Mouse (Mus musculus) stomach, embryonic 15.5 days (tissue): ENCODE results near the gene Basp1. TPM values are rescaled to one million over a fixed set of nuclear protein-coding genes. Genes with fewer than 3 reads are reported as not detected.
A peak's percentile ranks its signal among the peaks of the same experiment; 100 is the strongest.

Experiments
- ATAC-seq: fragments of 200-750 bp; cut with Nextera tagmentation; 2 replicates; pipeline ENCODE4 v1.8.0; 2017; ENCODE audit warnings: low read depth, moderate number of reproducible peaks, moderate TSS enrichment; ENCODE audit not compliant: insufficient read depth, low FRiP score
- H3K27ac ChIP-seq: fragments of 300-500 bp; sonication (generic); 2 replicates; pipeline ENCODE4 v1.5.1; 2015; ENCODE audit warnings: mild to moderate bottlenecking, inconsistent platforms
- H3K27me3 ChIP-seq: fragments of 300-500 bp; sonication (generic); replicated peaks from 2 replicates; pipeline ENCODE4 v1.6.1; 2015; ENCODE audit warnings: inconsistent platforms
- H3K36me3 ChIP-seq: fragments of 300-500 bp; sonication (generic); 2 replicates; pipeline ENCODE4 v1.6.1; 2015; ENCODE audit warnings: inconsistent platforms
- H3K4me1 ChIP-seq: fragments of 300-500 bp; sonication (generic); 2 replicates; pipeline ENCODE4 v1.6.1; 2015; ENCODE audit warnings: inconsistent platforms
- H3K4me2 ChIP-seq: fragments of 300-500 bp; sonication (generic); 2 replicates; pipeline ENCODE4 v1.6.1; 2015; ENCODE audit warnings: mild to moderate bottlenecking, inconsistent platforms
- H3K4me3 ChIP-seq: fragments of 300-500 bp; sonication (generic); replicated peaks from 2 replicates; pipeline ENCODE4 v1.5.1; 2015; ENCODE audit warnings: inconsistent platforms
- H3K9ac ChIP-seq: fragments of 300-500 bp; sonication (generic); 2 replicates; pipeline ENCODE4 v1.6.1; 2015; ENCODE audit warnings: inconsistent platforms
- H3K9me3 ChIP-seq: fragments of 300-500 bp; sonication (generic); 2 replicates; pipeline ENCODE4 v1.6.1; 2016; ENCODE audit warnings: inconsistent platforms
- WGBS: fragments of 180-500 bp; shearing (Covaris S2); methylation state at CpG from one replicate; pipeline ENCODE4 v1.1.7; 2015; 5-methylcytosine and 5-hydroxymethylcytosine counted together
- polyA plus RNA-seq: library from polyadenylated mRNA; unstranded; fragments of >200 nt; fragmentation: Nextera tagmentation; extraction: Ambion mirVana; gene quantifications from 2 replicates; pipeline ENCODE4 v1.2.1, GENCODE M21; 2015

Gene Basp1
- polyA plus RNA-seq, 1 experiment from 2014 or later: 43.4 TPM

GRCm38 (mm10) chr15:25358680-25359097, 54.9 kb downstream of the Basp1 start:
- no peak for ATAC-seq
- Histone ChIP-seq H3K4me2 (0 out of 2 replicates have a peak overlapping the region, but pooled peaks have one; percentile 16), H3K9me3 (no peaks in the 10 kb centered on the region), H3K4me1 (no peaks in the 10 kb centered on the region), H3K4me3 (no peak overlapping the region), H3K27me3 (no peaks in the 10 kb centered on the region), H3K27ac (no peak overlapping the region), H3K36me3 (no peaks in the 10 kb centered on the region), H3K9ac (no peak overlapping the region)
- 55% methylated on average over 14 of the region's 14 CpGs for WGBS

GRCm38 (mm10) chr15:25355339-25355738, 58.2 kb downstream of the Basp1 start:
- H3K4me1 ChIP-seq: no peaks in the 10 kb centered on the region
- no peak overlapping the region for H3K4me2 ChIP-seq
- no peak overlapping the region for H3K4me3 ChIP-seq
- no peak for ATAC-seq
- no peaks in the 10 kb centered on the region for H3K9me3 ChIP-seq
- no peaks in the 10 kb centered on the region for H3K36me3 ChIP-seq
- no peaks in the 10 kb centered on the region for H3K27me3 ChIP-seq
- no peak overlapping the region for H3K27ac ChIP-seq
- WGBS: 77% methylated on average over 5 of the region's 5 CpGs
- H3K9ac ChIP-seq: no peak overlapping the region

- WGBS: 66% methylated on average over 6 of the region's 6 CpGs
- Histone ChIP-seq H3K4me3 (no peak overlapping the region), H3K36me3 (no peaks in the 10 kb centered on the region), H3K9me3 (no peaks in the 10 kb centered on the region), H3K27ac (no peak overlapping the region), H3K4me1 (no peaks in the 10 kb centered on the region), H3K4me2 (no peak overlapping the region), H3K27me3 (no peaks in the 10 kb centered on the region), H3K9ac (no peak overlapping the region)
- ATAC-seq: no peak
Observed at GRCm38 (mm10) chr15:25354738-25355137, 58.8 kb downstream of the Basp1 start.

- no peaks in the 10 kb centered on the region for H3K4me1 ChIP-seq
- H3K4me3 ChIP-seq: no peak overlapping the region
- H3K36me3 ChIP-seq: no peaks in the 10 kb centered on the region
- no peak overlapping the region for H3K4me2 ChIP-seq
- 60% methylated on average over 6 of the region's 6 CpGs for WGBS
- no peaks in the 10 kb centered on the region for H3K9me3 ChIP-seq
- ATAC-seq: no peak
- no peaks in the 10 kb centered on the region for H3K27me3 ChIP-seq
- no peak overlapping the region for H3K27ac ChIP-seq
- H3K9ac ChIP-seq: no peak overlapping the region
Observed at GRCm38 (mm10) chr15:25353498-25353897, 60.1 kb downstream of the Basp1 start.

GRCm38 (mm10) chr15:25343263-25343662, 70.3 kb downstream of the Basp1 start:
- Histone ChIP-seq H3K36me3 (no peaks in the 10 kb centered on the region), H3K9ac (no peak overlapping the region), H3K27me3 (no peaks in the 10 kb centered on the region), H3K4me3 (no peak overlapping the region), H3K4me1 (no peaks in the 10 kb centered on the region), H3K4me2 (no peak overlapping the region), H3K9me3 (no peaks in the 10 kb centered on the region), H3K27ac (no peak overlapping the region)
- WGBS: 58% methylated on average over 6 of the region's 6 CpGs
- ATAC-seq: no peak

- Histone ChIP-seq H3K27me3 (no peaks in the 10 kb centered on the region), H3K4me3 (no peak overlapping the region), H3K4me1 (no peaks in the 10 kb centered on the region), H3K9me3 (no peaks in the 10 kb centered on the region), H3K27ac (no peak overlapping the region), H3K9ac (no peak overlapping the region), H3K4me2 (no peak overlapping the region), H3K36me3 (no peaks in the 10 kb centered on the region)
- 87% methylated on average over 11 of the region's 11 CpGs for WGBS
- ATAC-seq: no peak
Observed at GRCm38 (mm10) chr15:25335277-25335676, 78.3 kb downstream of the Basp1 start.

- Histone ChIP-seq H3K9ac (no peak overlapping the region), H3K4me2 (no peak overlapping the region), H3K9me3 (no peaks in the 10 kb centered on the region), H3K27me3 (no peaks in the 10 kb centered on the region), H3K27ac (no peak overlapping the region), H3K4me3 (no peak overlapping the region), H3K36me3 (no peaks in the 10 kb centered on the region), H3K4me1 (no peaks in the 10 kb centered on the region)
- no peak for ATAC-seq
- 64% methylated on average over 16 of the region's 16 CpGs for WGBS
Observed at GRCm38 (mm10) chr15:25331877-25332445, 81.6 kb downstream of the Basp1 start.

GRCm38 (mm10) chr15:25330946-25331345, 82.6 kb downstream of the Basp1 start:
- no peaks in the 10 kb centered on the region for H3K9me3 ChIP-seq
- H3K36me3 ChIP-seq: no peaks in the 10 kb centered on the region
- H3K4me1 ChIP-seq: no peaks in the 10 kb centered on the region
- WGBS: 60% methylated on average over 4 of the region's 4 CpGs
- H3K27ac ChIP-seq: no peak overlapping the region
- H3K9ac ChIP-seq: no peak overlapping the region
- no peak overlapping the region for H3K4me3 ChIP-seq
- no peak for ATAC-seq
- H3K27me3 ChIP-seq: no peaks in the 10 kb centered on the region
- H3K4me2 ChIP-seq: no peak overlapping the region

- H3K27me3 ChIP-seq: no peaks in the 10 kb centered on the region
- H3K36me3 ChIP-seq: no peaks in the 10 kb centered on the region
- no peak for ATAC-seq
- no peak overlapping the region for H3K4me2 ChIP-seq
- no peak overlapping the region for H3K4me3 ChIP-seq
- WGBS: 57% methylated on average over 2 of the region's 2 CpGs
- no peak overlapping the region for H3K27ac ChIP-seq
- H3K9me3 ChIP-seq: no peaks in the 10 kb centered on the region
- H3K4me1 ChIP-seq: no peaks in the 10 kb centered on the region
- H3K9ac ChIP-seq: no peak overlapping the region
Observed at GRCm38 (mm10) chr15:25322601-25323000, 91.0 kb downstream of the Basp1 start.

- Histone ChIP-seq H3K36me3 (no peaks in the 10 kb centered on the region), H3K4me1 (no peaks in the 10 kb centered on the region), H3K9me3 (no peaks in the 10 kb centered on the region), H3K4me2 (no peak overlapping the region), H3K4me3 (no peak overlapping the region), H3K9ac (no peak overlapping the region), H3K27me3 (no peaks in the 10 kb centered on the region), H3K27ac (no peak overlapping the region)
- no peak for ATAC-seq
- 92% methylated on average over 3 of the region's 3 CpGs for WGBS
Observed at GRCm38 (mm10) chr15:25322111-25322510, 91.5 kb downstream of the Basp1 start.

- Histone ChIP-seq H3K27ac (no peak overlapping the region), H3K9me3 (no peaks in the 10 kb centered on the region), H3K36me3 (no peaks in the 10 kb centered on the region), H3K4me2 (no peak overlapping the region), H3K4me3 (no peak overlapping the region), H3K4me1 (no peaks in the 10 kb centered on the region), H3K27me3 (no peaks in the 10 kb centered on the region), H3K9ac (no peak overlapping the region)
- 86% methylated on average over 4 of the region's 4 CpGs for WGBS
- no peak for ATAC-seq
Observed at GRCm38 (mm10) chr15:25321636-25322035, 91.9 kb downstream of the Basp1 start.

- H3K27me3 ChIP-seq: no peaks in the 10 kb centered on the region
- H3K4me3 ChIP-seq: no peak overlapping the region
- H3K4me1 ChIP-seq: no peaks in the 10 kb centered on the region
- no peaks in the 10 kb centered on the region for H3K36me3 ChIP-seq
- H3K27ac ChIP-seq: no peak overlapping the region
- 81% methylated on average over 3 of the region's 3 CpGs for WGBS
- no peaks in the 10 kb centered on the region for H3K9me3 ChIP-seq
- H3K4me2 ChIP-seq: no peak overlapping the region
- no peak overlapping the region for H3K9ac ChIP-seq
- no peak for ATAC-seq
Observed at GRCm38 (mm10) chr15:25314471-25314870, 99.1 kb downstream of the Basp1 start.
